Mouse (Mus musculus): ENCODE measurements around the gene Alkbh5. TPM values are rescaled to one million over a fixed set of nuclear protein-coding genes. Genes with fewer than 3 reads are reported as not detected.

Alkbh5 gene
- total and polyA plus RNA-seq, 2 experiments from 2014 or later: 34.9 to 51.3 TPM

- no peak overlapping the region for H3K27ac ChIP-seq (ENCODE audit: low read depth)
- 1% methylated on average over 25 of the region's 25 CpGs for WGBS
- no peak for DNase-seq (ENCODE audit: low spot score)
- H3K9me3 ChIP-seq (replicated peaks; ENCODE audit: control insufficient read depth, low read length): no peaks in the 10 kb centered on the region
- peak overlapping the region; percentile 78 for H3K4me2 ChIP-seq (ENCODE audit: low read depth, low read length)
- H3K4me1 ChIP-seq (ENCODE audit: control insufficient read depth, insufficient read depth): peaks cover 6% of the 10 kb centered on the region; the same call in 1 of the 2 replicates
- no peak for TF ChIP-seq EP300 (IDR thresholded peaks at IDR 0.05; ENCODE audit: low read depth)
- no peak for TF ChIP-seq CTCF (IDR thresholded peaks at IDR 0.05; ENCODE audit: low read depth)
- H3K27me3 ChIP-seq (ENCODE audit: control insufficient read depth, insufficient read depth, low read length): peaks cover 25% of the 10 kb centered on the region; the same call in 1 of the 2 replicates
- ATAC-seq (ENCODE audit: insufficient read depth, low read depth): no peak; the same call in 1 of the 2 replicates
- H3K4me3 ChIP-seq (ENCODE audit: low read depth, low read length): peak overlapping the region; percentile 43
- no peaks in the 10 kb centered on the region for H3K36me3 ChIP-seq (replicated peaks; ENCODE audit: control insufficient read depth, insufficient read depth, low read length)
- H3K9ac ChIP-seq (replicated peaks; ENCODE audit: low read depth, low read length): peak overlapping the region; percentile 31; the same call in 1 of the 2 replicates
Measured at GRCm38 (mm10) chr11:60509500-60509899, 26.7 kb upstream of the Alkbh5 start.

- H3K27me3 ChIP-seq (ENCODE audit: control insufficient read depth, insufficient read depth, low read length): peaks cover 25% of the 10 kb centered on the region; the same call in 1 of the 2 replicates
- ATAC-seq (ENCODE audit: insufficient read depth, low read depth) (no peak), DNase-seq (ENCODE audit: low spot score) (no peak)
- no peak overlapping the region for H3K27ac ChIP-seq (ENCODE audit: low read depth)
- TF ChIP-seq CTCF (IDR thresholded peaks at IDR 0.05; ENCODE audit: low read depth): no peak
- no peak overlapping the region for H3K4me3 ChIP-seq (ENCODE audit: low read depth, low read length)
- H3K9ac ChIP-seq (replicated peaks; ENCODE audit: low read depth, low read length): no peak overlapping the region
- no peak overlapping the region for H3K4me2 ChIP-seq (ENCODE audit: low read depth, low read length)
- 73% methylated on average over 1 of the region's 1 CpGs for WGBS
- peaks cover 6% of the 10 kb centered on the region; the same call in 1 of the 2 replicates for H3K4me1 ChIP-seq (ENCODE audit: control insufficient read depth, insufficient read depth)
- H3K36me3 ChIP-seq (replicated peaks; ENCODE audit: control insufficient read depth, insufficient read depth, low read length): no peaks in the 10 kb centered on the region
- no peaks in the 10 kb centered on the region for H3K9me3 ChIP-seq (replicated peaks; ENCODE audit: control insufficient read depth, low read length)
Measured at GRCm38 (mm10) chr11:60511893-60512292, 24.3 kb upstream of the Alkbh5 start.

- no peak for ATAC-seq (ENCODE audit: insufficient read depth, low read depth)
- 0 out of 2 replicates have a peak, but pooled peaks have one; percentile 10 for TF ChIP-seq CTCF (IDR thresholded peaks at IDR 0.05; ENCODE audit: low read depth)
- TF ChIP-seq EP300 (IDR thresholded peaks at IDR 0.05; ENCODE audit: low read depth): no peak
- 83% methylated on average over 2 of the region's 2 CpGs for WGBS
Measured at GRCm38 (mm10) chr11:60512520-60512919, 23.7 kb upstream of the Alkbh5 start.

GRCm38 (mm10) chr11:60514941-60515340 is 21.2 kb upstream of the Alkbh5 start:
- DNase-seq (ENCODE audit: low spot score) (no peak), ATAC-seq (ENCODE audit: insufficient read depth, low read depth) (no peak)
- Histone ChIP-seq H3K4me3 (ENCODE audit: low read depth, low read length) (no peak overlapping the region), H3K9ac (replicated peaks; ENCODE audit: low read depth, low read length) (no peak overlapping the region), H3K9me3 (replicated peaks; ENCODE audit: control insufficient read depth, low read length) (no peaks in the 10 kb centered on the region), H3K27me3 (ENCODE audit: control insufficient read depth, insufficient read depth, low read length) (peaks cover 9% of the 10 kb centered on the region; the same call in 1 of the 2 replicates), H3K4me1 (ENCODE audit: control insufficient read depth, insufficient read depth) (no peaks in the 10 kb centered on the region), H3K27ac (ENCODE audit: low read depth) (no peak overlapping the region), H3K36me3 (replicated peaks; ENCODE audit: control insufficient read depth, insufficient read depth, low read length) (no peaks in the 10 kb centered on the region), H3K4me2 (ENCODE audit: low read depth, low read length) (no peak overlapping the region)
- no peak for TF ChIP-seq CTCF (IDR thresholded peaks at IDR 0.05; ENCODE audit: low read depth)
- no peak for TF ChIP-seq EP300 (IDR thresholded peaks at IDR 0.05; ENCODE audit: low read depth)
- whole genome bisulfite sequencing: 48% methylated on average over 2 of the region's 2 CpGs

More at GRCm38 (mm10) chr11:60512520-60512919, 23.7 kb upstream of the Alkbh5 start:
- H3K9me3 ChIP-seq (replicated peaks; ENCODE audit: control insufficient read depth, low read length): no peaks in the 10 kb centered on the region
- no peak overlapping the region for H3K4me3 ChIP-seq (ENCODE audit: low read depth, low read length)
- H3K4me1 ChIP-seq (ENCODE audit: control insufficient read depth, insufficient read depth): peaks cover 6% of the 10 kb centered on the region; the same call in 1 of the 2 replicates
- no peak overlapping the region for H3K27ac ChIP-seq (ENCODE audit: low read depth)
- no peak overlapping the region for H3K9ac ChIP-seq (replicated peaks; ENCODE audit: low read depth, low read length)
- H3K36me3 ChIP-seq (replicated peaks; ENCODE audit: control insufficient read depth, insufficient read depth, low read length): no peaks in the 10 kb centered on the region
- no peak overlapping the region for H3K4me2 ChIP-seq (ENCODE audit: low read depth, low read length)
- DNase-seq (ENCODE audit: low spot score): no peak
- peaks cover 25% of the 10 kb centered on the region; the same call in 1 of the 2 replicates for H3K27me3 ChIP-seq (ENCODE audit: control insufficient read depth, insufficient read depth, low read length)

GRCm38 (mm10) chr11:60518305-60518704 is 17.9 kb upstream of the Alkbh5 start:
- no peak overlapping the region for H3K4me3 ChIP-seq (ENCODE audit: low read depth, low read length)
- ATAC-seq (ENCODE audit: insufficient read depth, low read depth) (no peak), DNase-seq (ENCODE audit: low spot score) (no peak)
- no peaks in the 10 kb centered on the region for H3K27me3 ChIP-seq (ENCODE audit: control insufficient read depth, insufficient read depth, low read length)
- TF ChIP-seq CTCF (IDR thresholded peaks at IDR 0.05; ENCODE audit: low read depth) (no peak), EP300 (IDR thresholded peaks at IDR 0.05; ENCODE audit: low read depth) (no peak)
- no peaks in the 10 kb centered on the region for H3K36me3 ChIP-seq (replicated peaks; ENCODE audit: control insufficient read depth, insufficient read depth, low read length)
- H3K9ac ChIP-seq (replicated peaks; ENCODE audit: low read depth, low read length): no peak overlapping the region
- H3K4me2 ChIP-seq (ENCODE audit: low read depth, low read length): no peak overlapping the region
- no peaks in the 10 kb centered on the region for H3K4me1 ChIP-seq (ENCODE audit: control insufficient read depth, insufficient read depth)
- H3K27ac ChIP-seq (ENCODE audit: low read depth): no peak overlapping the region
- no peaks in the 10 kb centered on the region for H3K9me3 ChIP-seq (replicated peaks; ENCODE audit: control insufficient read depth, low read length)
- 57% methylated on average over 4 of the region's 4 CpGs for whole genome bisulfite sequencing

GRCm38 (mm10) chr11:60522027-60522426 is 14.2 kb upstream of the Alkbh5 start:
- Histone ChIP-seq H3K9me3 (replicated peaks; ENCODE audit: control insufficient read depth, low read length) (no peaks in the 10 kb centered on the region), H3K27me3 (ENCODE audit: control insufficient read depth, insufficient read depth, low read length) (no peaks in the 10 kb centered on the region), H3K4me3 (ENCODE audit: low read depth, low read length) (no peak overlapping the region), H3K4me2 (ENCODE audit: low read depth, low read length) (no peak overlapping the region), H3K4me1 (ENCODE audit: control insufficient read depth, insufficient read depth) (no peaks in the 10 kb centered on the region), H3K9ac (replicated peaks; ENCODE audit: low read depth, low read length) (no peak overlapping the region), H3K36me3 (replicated peaks; ENCODE audit: control insufficient read depth, insufficient read depth, low read length) (no peaks in the 10 kb centered on the region), H3K27ac (ENCODE audit: low read depth) (no peak overlapping the region)
- WGBS: 67% methylated on average over 5 of the region's 5 CpGs
- TF ChIP-seq CTCF (IDR thresholded peaks at IDR 0.05; ENCODE audit: low read depth) (no peak), EP300 (IDR thresholded peaks at IDR 0.05; ENCODE audit: low read depth) (no peak)
- no peak for ATAC-seq (ENCODE audit: insufficient read depth, low read depth)
- no peak for DNase-seq (ENCODE audit: low spot score)

Data from heart, postnatal 0 days (tissue).